Mouse (Mus musculus): ENCODE data around the gene Kntc1.

DNA sequence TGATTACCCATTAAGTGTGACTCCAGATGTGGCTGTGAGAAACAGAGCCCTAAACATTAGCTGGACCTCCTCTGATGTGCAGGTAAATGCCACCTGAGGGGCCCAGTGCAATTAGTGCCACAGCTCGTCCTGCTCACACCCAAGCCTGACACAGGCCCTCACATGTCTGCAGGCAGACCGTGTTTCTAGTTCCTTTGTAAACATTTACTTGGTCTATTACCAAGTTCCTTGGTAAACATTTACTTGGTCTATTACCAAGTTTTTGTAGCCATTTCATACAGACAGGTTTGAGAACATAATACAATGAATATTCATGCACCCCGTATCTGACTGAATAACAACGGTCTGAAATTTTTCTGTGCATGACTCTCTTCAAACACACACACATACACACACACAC is 39.9 kb upstream of the Kntc1 start:
- TF ChIP-seq CTCF (conservative IDR thresholded peaks at IDR 0.05; ENCODE audit: low read length), result no peak
- no peak for TF ChIP-seq NANOG (IDR thresholded peaks at IDR 0.05; ENCODE audit: borderline replicate concordance, low read length)
